Mouse (Mus musculus): Measurements from ENCODE around the gene Cxadr. TPM values are rescaled to one million over a fixed set of nuclear protein-coding genes. Genes with fewer than 3 reads are reported as not detected.

Cxadr gene
- 114 and 131 TPM in 2 replicates for polyA plus RNA-seq (2015; fragmentation: Nextera tagmentation; extraction: Ambion mirVana)

DNA sequence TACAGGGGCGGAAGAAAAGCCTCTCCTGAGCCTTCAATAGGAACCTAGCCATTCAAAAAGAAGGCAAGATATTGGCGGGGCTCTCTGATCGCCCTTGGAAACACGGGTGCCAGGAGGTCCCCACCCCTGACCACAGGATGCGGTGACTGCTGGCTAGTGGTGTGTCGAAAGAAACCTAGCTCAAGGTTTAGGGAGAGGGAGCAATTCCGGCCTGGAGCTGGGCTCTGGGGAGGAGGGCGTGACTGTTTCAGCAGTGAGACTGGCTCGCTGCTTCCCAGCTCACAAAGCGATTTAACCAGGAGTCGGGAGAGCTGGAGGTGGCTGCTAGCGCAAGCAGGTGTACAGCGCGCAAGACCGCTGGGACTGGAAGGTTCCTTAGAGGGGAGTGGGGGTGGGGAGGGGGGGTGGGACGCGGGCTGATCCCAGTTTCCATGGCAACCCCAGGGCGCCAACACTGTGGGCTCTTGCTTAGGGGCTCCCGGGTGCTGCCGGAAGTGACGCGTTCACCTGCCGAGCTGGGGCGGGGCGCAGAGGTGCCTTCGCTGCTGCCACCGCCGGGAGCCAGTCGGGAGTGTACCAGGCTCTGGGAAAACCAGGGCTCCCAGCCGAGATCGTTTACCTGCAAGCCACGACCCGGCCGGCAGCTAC is at the start of gene Cxadr:
TSS of gene Cxadr (plus strand) at position 307 of the 648 bp plus-strand sequence.
- peak within 1 kb of the TSS; percentile 92 for H3K4me3 ChIP-seq (replicated peaks)
- H3K27me3 ChIP-seq (replicated peaks) = no peaks in the 10 kb centered on the region
- H3K9me3 ChIP-seq (replicated peaks) = no peaks in the 10 kb centered on the region
- no peaks in the 10 kb centered on the region for H3K36me3 ChIP-seq
- peak within 1 kb of the TSS; percentile 96 for H3K27ac ChIP-seq (replicated peaks)
- WGBS = under 1% methylated on average over 34 of the region's 34 CpGs
- H3K4me2 ChIP-seq = peak within 1 kb of the TSS; percentile 81
- H3K4me1 ChIP-seq = peaks cover 31% of the 10 kb centered on the region
- peak; percentile 97 for ATAC-seq (ENCODE audit: low FRiP score)
- H3K9ac ChIP-seq (replicated peaks) = peak within 1 kb of the TSS; percentile 95

DNA sequence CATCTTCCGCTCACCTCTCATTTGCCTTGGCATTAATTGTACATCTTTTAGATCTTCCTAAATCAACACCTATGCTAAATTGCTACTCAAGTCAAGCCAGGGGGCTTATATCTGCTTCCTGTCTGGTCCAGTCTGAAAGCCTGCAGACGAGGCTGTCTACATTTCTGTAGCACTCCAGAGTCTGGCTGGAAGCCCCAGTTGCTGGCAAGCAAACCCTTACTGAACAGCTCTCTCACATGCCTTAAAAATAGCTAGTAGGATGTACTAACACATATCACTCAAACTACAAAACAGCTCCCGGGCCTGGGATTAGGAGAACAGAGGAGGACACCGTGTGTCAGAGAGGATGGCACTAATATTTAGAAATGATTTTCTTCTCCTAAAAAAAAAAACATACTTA is 42.3 kb upstream of the Cxadr start:
- no peaks in the 10 kb centered on the region for H3K27me3 ChIP-seq (replicated peaks)
- ATAC-seq (ENCODE audit: low FRiP score) = no peak
- H3K27ac ChIP-seq (replicated peaks) = no peak overlapping the region
- H3K9me3 ChIP-seq (replicated peaks) = no peaks in the 10 kb centered on the region
- no peak overlapping the region for H3K9ac ChIP-seq (replicated peaks)
- WGBS = 82% methylated on average over 4 of the region's 4 CpGs
- no peak overlapping the region for H3K4me2 ChIP-seq
- H3K4me3 ChIP-seq (replicated peaks) = no peak overlapping the region
- no peaks in the 10 kb centered on the region for H3K36me3 ChIP-seq
- H3K4me1 ChIP-seq = no peaks in the 10 kb centered on the region

- Histone ChIP-seq H3K36me3 (no peaks in the 10 kb centered on the region), H3K4me3 (replicated peaks) (no peak overlapping the region), H3K27ac (replicated peaks) (no peak overlapping the region), H3K4me1 (peaks cover 9% of the 10 kb centered on the region), H3K27me3 (replicated peaks) (no peaks in the 10 kb centered on the region), H3K9me3 (replicated peaks) (no peaks in the 10 kb centered on the region), H3K4me2 (no peak overlapping the region), H3K9ac (replicated peaks) (no peak overlapping the region)
- WGBS = 84% methylated on average over 10 of the region's 10 CpGs
- no peak for ATAC-seq (ENCODE audit: low FRiP score)
Measured at GRCm38 (mm10) chr16:78260070-78260879, 41.0 kb upstream of the Cxadr start.

DNA sequence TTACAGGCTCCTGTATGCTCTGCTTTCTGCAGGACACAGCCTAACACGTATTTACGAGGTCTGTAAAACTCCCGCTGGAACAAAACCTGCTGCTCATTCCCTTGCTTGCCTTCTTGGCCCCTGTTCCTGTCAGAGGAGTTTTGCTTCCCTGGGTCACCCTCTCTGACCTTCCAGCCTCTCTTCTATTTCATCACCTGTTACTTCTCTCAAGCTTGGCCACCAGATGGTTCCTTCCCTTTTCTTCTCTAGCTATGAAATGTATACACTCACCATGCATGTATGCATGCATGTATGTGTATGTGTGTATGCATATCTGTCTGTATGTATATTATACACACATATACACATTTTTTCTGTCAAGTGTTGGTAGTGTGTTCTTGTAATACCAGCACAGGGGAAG is 39.8 kb upstream of the Cxadr start:
- Histone ChIP-seq H3K9me3 (replicated peaks) (no peaks in the 10 kb centered on the region), H3K4me2 (no peak overlapping the region), H3K36me3 (no peaks in the 10 kb centered on the region), H3K4me3 (replicated peaks) (no peak overlapping the region), H3K4me1 (peaks cover 11% of the 10 kb centered on the region), H3K27me3 (replicated peaks) (no peaks in the 10 kb centered on the region), H3K27ac (replicated peaks) (no peak overlapping the region), H3K9ac (replicated peaks) (no peak overlapping the region)
- ATAC-seq (ENCODE audit: low FRiP score) = no peak
- WGBS = 35% methylated on average over 3 of the region's 3 CpGs

DNA sequence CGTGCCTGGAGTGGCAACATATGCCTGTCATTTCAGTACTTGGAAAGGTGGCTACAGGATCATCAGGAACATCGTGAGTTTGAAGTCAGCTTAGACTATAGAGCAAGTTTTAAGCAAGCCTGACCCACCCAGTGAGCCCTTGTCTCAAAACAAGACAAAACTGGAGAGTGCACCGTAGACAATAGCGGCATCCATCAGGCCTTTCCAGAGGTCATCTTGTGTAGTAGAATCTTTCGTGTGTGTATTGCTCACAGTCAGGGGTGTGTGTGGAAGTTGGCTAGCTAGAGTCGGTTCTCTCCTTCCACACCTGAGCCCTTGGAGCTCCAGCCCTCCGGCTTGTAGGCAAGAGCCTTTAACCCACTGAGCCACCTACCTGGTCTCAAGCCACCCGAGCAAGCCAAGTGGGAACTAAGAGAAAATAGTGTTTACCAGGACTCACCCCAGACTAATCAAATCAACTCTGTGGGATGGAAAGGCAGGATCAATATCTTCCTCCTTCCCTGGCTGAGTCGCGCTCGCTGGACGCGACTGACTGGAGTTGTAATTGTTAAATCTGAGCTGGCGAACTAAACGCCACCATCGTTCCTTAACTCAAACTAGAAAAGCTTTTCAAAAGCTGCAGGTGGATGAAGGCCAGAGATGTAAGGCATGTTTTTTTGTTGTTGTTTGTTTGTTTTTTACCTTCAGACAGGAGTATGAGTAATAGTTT is 36.7 kb upstream of the Cxadr start:
- Histone ChIP-seq H3K9ac (replicated peaks) (0 out of 2 replicates have a peak overlapping the region, but pooled peaks have one; percentile 2), H3K4me2 (peak overlapping the region; percentile 57), H3K36me3 (no peaks in the 10 kb centered on the region), H3K27ac (replicated peaks) (no peak overlapping the region), H3K27me3 (replicated peaks) (no peaks in the 10 kb centered on the region), H3K9me3 (replicated peaks) (no peaks in the 10 kb centered on the region), H3K4me3 (replicated peaks) (peak overlapping the region; percentile 33), H3K4me1 (peaks cover 11% of the 10 kb centered on the region)
- no peak for ATAC-seq (ENCODE audit: low FRiP score)
- WGBS = 15% methylated on average over 16 of the region's 16 CpGs

DNA sequence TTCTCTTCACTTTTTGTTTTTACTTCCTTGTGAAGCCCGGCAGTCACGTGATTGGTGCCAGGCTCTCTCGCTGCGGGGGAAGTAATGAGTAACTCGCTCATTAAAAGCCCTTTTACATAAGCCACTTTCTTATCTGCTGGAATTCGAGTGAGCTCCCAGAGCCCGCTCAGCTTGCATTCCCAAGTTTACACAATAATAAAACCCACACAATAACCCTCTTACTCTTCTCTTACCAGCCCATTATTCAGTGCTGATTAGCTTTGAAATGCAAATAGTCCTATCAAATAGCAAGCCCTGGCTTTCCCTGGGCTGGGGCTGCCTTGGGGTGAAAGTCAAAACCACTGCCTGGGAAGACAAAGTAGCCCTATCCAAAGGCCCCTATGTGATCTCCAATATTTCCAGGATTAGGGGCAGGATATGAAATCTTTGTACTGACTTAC is 36.1 kb upstream of the Cxadr start:
- H3K4me1 ChIP-seq = peaks cover 11% of the 10 kb centered on the region
- WGBS = 0% methylated on average over 7 of the region's 7 CpGs
- H3K27ac ChIP-seq (replicated peaks) = no peak overlapping the region
- H3K36me3 ChIP-seq = no peaks in the 10 kb centered on the region
- 0 out of 2 replicates have a peak overlapping the region, but pooled peaks have one; percentile 2 for H3K9ac ChIP-seq (replicated peaks)
- no peaks in the 10 kb centered on the region for H3K9me3 ChIP-seq (replicated peaks)
- ATAC-seq (ENCODE audit: low FRiP score) = peak; percentile 50
- H3K4me2 ChIP-seq = peak overlapping the region; percentile 57
- no peaks in the 10 kb centered on the region for H3K27me3 ChIP-seq (replicated peaks)
- H3K4me3 ChIP-seq (replicated peaks) = peak overlapping the region; percentile 33

- 51% methylated on average over 11 of the region's 11 CpGs for WGBS
Measured at GRCm38 (mm10) chr16:78265826-78266225, 35.5 kb upstream of the Cxadr start.

DNA sequence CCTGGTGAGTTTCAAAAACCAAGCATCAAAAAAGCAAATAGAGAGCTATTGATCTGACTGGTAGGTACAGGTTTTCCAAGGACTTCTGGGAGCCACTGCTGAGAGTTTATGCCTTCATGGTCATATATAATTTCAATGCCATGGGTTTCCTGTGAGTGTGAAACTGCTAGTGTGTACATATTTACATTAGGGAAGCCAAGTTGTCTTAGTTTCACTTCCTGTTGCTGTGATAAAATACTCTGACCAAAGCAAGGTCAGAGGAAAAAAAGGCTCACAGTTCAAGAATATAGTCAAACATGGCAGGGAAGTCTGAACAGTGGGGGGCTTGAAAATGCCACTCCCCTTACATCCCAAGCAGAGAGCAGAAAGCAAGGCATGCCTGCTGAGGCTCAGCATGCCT is 33.8 kb upstream of the Cxadr start:
- ATAC-seq (ENCODE audit: low FRiP score) = no peak

More at GRCm38 (mm10) chr16:78265826-78266225, 35.5 kb upstream of the Cxadr start:
- Histone ChIP-seq H3K9ac (replicated peaks) (no peak overlapping the region), H3K9me3 (replicated peaks) (no peaks in the 10 kb centered on the region), H3K27ac (replicated peaks) (no peak overlapping the region), H3K27me3 (replicated peaks) (no peaks in the 10 kb centered on the region), H3K4me2 (no peak overlapping the region), H3K4me3 (replicated peaks) (no peak overlapping the region), H3K4me1 (peaks cover 11% of the 10 kb centered on the region), H3K36me3 (no peaks in the 10 kb centered on the region)
- ATAC-seq (ENCODE audit: low FRiP score) = no peak

GRCm38 (mm10) chr16:78268167-78268566 is 33.1 kb upstream of the Cxadr start:
- Histone ChIP-seq H3K36me3 (no peaks in the 10 kb centered on the region), H3K4me2 (no peak overlapping the region), H3K4me3 (replicated peaks) (no peak overlapping the region), H3K4me1 (peaks cover 11% of the 10 kb centered on the region), H3K9me3 (replicated peaks) (no peaks in the 10 kb centered on the region), H3K9ac (replicated peaks) (no peak overlapping the region), H3K27ac (replicated peaks) (no peak overlapping the region), H3K27me3 (replicated peaks) (no peaks in the 10 kb centered on the region)
- WGBS = 87% methylated on average over 3 of the region's 3 CpGs
- no peak for ATAC-seq (ENCODE audit: low FRiP score)

More for the DNA sequence above, 33.8 kb upstream of the Cxadr start:
- no peaks in the 10 kb centered on the region for H3K27me3 ChIP-seq (replicated peaks)
- no peak overlapping the region for H3K9ac ChIP-seq (replicated peaks)
- H3K27ac ChIP-seq (replicated peaks) = no peak overlapping the region
- no peak overlapping the region for H3K4me3 ChIP-seq (replicated peaks)
- H3K36me3 ChIP-seq = no peaks in the 10 kb centered on the region
- H3K9me3 ChIP-seq (replicated peaks) = no peaks in the 10 kb centered on the region
- H3K4me2 ChIP-seq = no peak overlapping the region
- H3K4me1 ChIP-seq = peaks cover 11% of the 10 kb centered on the region

DNA sequence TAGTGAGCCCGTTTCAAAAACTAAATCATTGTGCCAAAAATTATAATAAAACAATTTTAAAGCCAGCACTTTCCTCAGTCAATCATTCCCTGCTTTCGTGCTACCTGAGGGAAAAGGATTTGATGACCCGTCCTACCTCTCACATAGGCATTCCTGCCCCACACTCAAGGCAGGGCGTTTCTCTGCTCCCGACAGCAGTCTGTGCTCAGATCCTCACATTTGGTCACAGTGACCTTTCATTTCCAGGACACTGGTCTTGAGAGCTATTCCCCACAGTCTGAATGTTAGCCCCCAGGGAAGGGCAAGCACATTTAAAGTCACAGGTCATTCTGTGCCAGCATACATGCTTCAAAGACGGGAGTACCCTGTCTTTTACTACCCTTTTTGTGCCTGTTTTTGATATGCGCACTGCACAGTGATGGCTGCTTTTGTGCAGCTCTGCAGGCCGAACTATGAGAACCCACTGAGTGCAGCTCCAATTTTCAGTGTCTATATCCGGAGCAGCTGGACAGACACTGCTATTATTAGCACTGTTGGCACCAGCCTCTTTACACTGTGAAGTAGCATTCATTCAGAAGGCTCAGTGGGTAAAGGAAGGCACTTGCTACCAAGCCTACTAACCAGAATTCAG is 26.3 kb upstream of the Cxadr start:
- H3K4me2 ChIP-seq = no peak overlapping the region
- ATAC-seq (ENCODE audit: low FRiP score) = no peak
- no peak overlapping the region for H3K4me3 ChIP-seq (replicated peaks)
- H3K27me3 ChIP-seq (replicated peaks) = no peaks in the 10 kb centered on the region
- no peak overlapping the region for H3K27ac ChIP-seq (replicated peaks)
- no peaks in the 10 kb centered on the region for H3K4me1 ChIP-seq
- H3K36me3 ChIP-seq = no peaks in the 10 kb centered on the region
- WGBS = 75% methylated on average over 9 of the region's 9 CpGs
- no peak overlapping the region for H3K9ac ChIP-seq (replicated peaks)
- H3K9me3 ChIP-seq (replicated peaks) = no peaks in the 10 kb centered on the region

GRCm38 (mm10) chr16:78277567-78277966 is 23.7 kb upstream of the Cxadr start:
- Histone ChIP-seq H3K27ac (replicated peaks) (no peak overlapping the region), H3K9me3 (replicated peaks) (no peaks in the 10 kb centered on the region), H3K9ac (replicated peaks) (no peak overlapping the region), H3K27me3 (replicated peaks) (no peaks in the 10 kb centered on the region), H3K4me2 (no peak overlapping the region), H3K4me3 (replicated peaks) (no peak overlapping the region), H3K4me1 (no peaks in the 10 kb centered on the region), H3K36me3 (no peaks in the 10 kb centered on the region)
- 60% methylated on average over 4 of the region's 4 CpGs for WGBS
- no peak for ATAC-seq (ENCODE audit: low FRiP score)

All from neural tube, embryonic 15.5 days (tissue).